Mouse (Mus musculus): ENCODE measurements around the gene B9d1.

B9d1 gene

GRCm38 (mm10) chr11:61540642-61541041 is 35.7 kb downstream of the B9d1 start:
- no peak for DNase-seq (ENCODE audit: low spot score)

GRCm38 (mm10) chr11:61541106-61541505 is 36.2 kb downstream of the B9d1 start:
- no peak for DNase-seq (ENCODE audit: low spot score)

GRCm38 (mm10) chr11:61545586-61545985 is 40.6 kb downstream of the B9d1 start:
- no peak for DNase-seq (ENCODE audit: low spot score)

- no peak for DNase-seq (ENCODE audit: low spot score)
Observed at GRCm38 (mm10) chr11:61546452-61546851, 41.5 kb downstream of the B9d1 start.

GRCm38 (mm10) chr11:61547710-61548109 is 42.8 kb downstream of the B9d1 start:
- no peak for DNase-seq (ENCODE audit: low spot score)

GRCm38 (mm10) chr11:61550631-61551030 is 45.7 kb downstream of the B9d1 start:
- no peak for DNase-seq (ENCODE audit: low spot score)

GRCm38 (mm10) chr11:61553015-61553754 is 48.2 kb downstream of the B9d1 start:
- no peak for DNase-seq (ENCODE audit: low spot score)

GRCm38 (mm10) chr11:61559572-61559971 is 54.6 kb downstream of the B9d1 start:
- DNase-seq (ENCODE audit: low spot score): no peak

- no peak for DNase-seq (ENCODE audit: low spot score)
Observed at GRCm38 (mm10) chr11:61562421-61562820, 57.5 kb downstream of the B9d1 start.
